Mouse (Mus musculus): ENCODE data around the gene Pigk. TPM values are rescaled to one million over a fixed set of nuclear protein-coding genes. Genes with fewer than 3 reads are reported as not detected.
"Not testable (repeated sequence)": the region's sequence is repeated elsewhere in the genome, so short reads cannot be mapped to it uniquely, and the experiment has no call there.

The Pigk gene
- polyA plus RNA-seq, 1 experiment from 2014 or later = 36.9 TPM

GRCm38 (mm10) chr3:152699261-152699660 lies 14.6 kb upstream of the Pigk start:
- no peak overlapping the region for H3K4me3 ChIP-seq
- no peak for ATAC-seq (replicated peaks; ENCODE audit: insufficient number of reproducible peaks, insufficient read depth, low FRiP score, low read depth)
- no peak overlapping the region for H3K4me2 ChIP-seq
- no peak overlapping the region for H3K9ac ChIP-seq
- 40% methylated on average over 8 of the region's 8 CpGs for WGBS
- no peaks in the 10 kb centered on the region for H3K27me3 ChIP-seq
- no peaks in the 10 kb centered on the region for H3K9me3 ChIP-seq (replicated peaks)
- no peak overlapping the region for H3K27ac ChIP-seq
- no peaks in the 10 kb centered on the region for H3K36me3 ChIP-seq
- no peaks in the 10 kb centered on the region for H3K4me1 ChIP-seq (replicated peaks)

DNA sequence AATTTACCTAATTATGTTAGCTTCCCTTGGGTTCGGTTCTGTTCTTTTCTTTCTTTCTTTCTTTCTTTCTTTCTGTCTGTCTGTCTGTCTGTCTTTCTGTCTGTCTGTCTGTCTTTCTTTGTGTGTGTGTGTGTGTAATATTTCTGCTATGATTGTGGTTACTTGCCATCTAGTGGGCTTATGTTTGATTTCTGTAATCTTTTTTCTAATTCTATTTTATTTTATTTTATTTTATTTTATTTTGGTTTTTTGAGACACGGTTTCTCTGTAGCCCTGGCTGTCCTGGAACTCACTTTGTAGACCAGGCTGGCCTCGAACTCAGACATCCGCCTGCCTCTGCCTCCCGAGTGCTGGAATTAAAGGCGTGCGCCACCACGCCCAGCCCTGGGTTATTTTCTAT lies 12.4 kb upstream of the Pigk start:
- H3K4me3 ChIP-seq; H3K9me3 ChIP-seq (replicated peaks); H3K4me1 ChIP-seq (replicated peaks); ATAC-seq (replicated peaks; ENCODE audit: insufficient number of reproducible peaks, insufficient read depth, low FRiP score, low read depth); H3K4me2 ChIP-seq; H3K27me3 ChIP-seq; H3K9ac ChIP-seq; H3K36me3 ChIP-seq; H3K27ac ChIP-seq: not testable (repeated sequence)
- 86% methylated on average over 8 of the region's 8 CpGs for WGBS

DNA sequence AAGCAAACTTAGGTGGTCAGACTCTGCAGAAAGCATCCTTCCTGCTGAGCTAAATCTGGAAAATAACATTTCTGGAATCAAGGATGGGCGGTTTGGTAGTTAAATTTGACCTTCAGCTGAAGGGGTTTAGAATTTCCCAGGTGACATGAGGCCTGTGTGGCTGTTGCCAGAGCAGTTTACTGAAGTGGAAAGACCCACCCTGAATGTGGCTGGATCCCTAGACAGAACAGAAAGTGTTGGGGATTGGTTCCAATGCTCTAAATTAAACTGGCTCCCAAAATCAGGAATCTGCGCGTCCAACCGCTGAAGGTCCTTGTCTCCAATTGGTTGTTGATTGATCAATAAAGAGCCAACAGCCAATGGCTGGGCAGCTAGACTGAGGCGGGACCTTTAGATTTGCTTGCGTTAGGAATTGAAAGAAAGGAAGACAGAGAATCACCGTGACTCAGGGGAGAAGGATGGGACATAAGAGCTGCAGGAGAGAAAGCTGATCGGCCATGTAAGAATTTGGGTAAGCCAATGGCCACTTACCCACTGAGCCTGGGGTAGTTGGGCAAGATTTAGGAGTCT lies 11.5 kb upstream of the Pigk start:
- Histone ChIP-seq H3K9ac (no peak overlapping the region), H3K9me3 (replicated peaks) (no peaks in the 10 kb centered on the region), H3K4me1 (replicated peaks) (no peaks in the 10 kb centered on the region), H3K4me3 (0 out of 2 replicates have a peak overlapping the region, but pooled peaks have one; percentile 14), H3K36me3 (no peaks in the 10 kb centered on the region), H3K27ac (no peak overlapping the region), H3K27me3 (no peaks in the 10 kb centered on the region), H3K4me2 (peak overlapping the region; percentile 17; the same call in 1 of the 2 replicates)
- WGBS = 51% methylated on average over 8 of the region's 8 CpGs
- no peak for ATAC-seq (replicated peaks; ENCODE audit: insufficient number of reproducible peaks, insufficient read depth, low FRiP score, low read depth)

GRCm38 (mm10) chr3:152705826-152706225 lies 8.1 kb upstream of the Pigk start:
- Histone ChIP-seq H3K4me3 (no peak overlapping the region), H3K9ac (no peak overlapping the region), H3K36me3 (no peaks in the 10 kb centered on the region), H3K9me3 (replicated peaks) (no peaks in the 10 kb centered on the region), H3K27ac (no peak overlapping the region), H3K27me3 (no peaks in the 10 kb centered on the region), H3K4me1 (replicated peaks) (no peaks in the 10 kb centered on the region), H3K4me2 (no peak overlapping the region)
- no peak; the same call in 1 of the 2 replicates for ATAC-seq (replicated peaks; ENCODE audit: insufficient number of reproducible peaks, insufficient read depth, low FRiP score, low read depth)
- 65% methylated on average over 5 of the region's 5 CpGs for WGBS

DNA sequence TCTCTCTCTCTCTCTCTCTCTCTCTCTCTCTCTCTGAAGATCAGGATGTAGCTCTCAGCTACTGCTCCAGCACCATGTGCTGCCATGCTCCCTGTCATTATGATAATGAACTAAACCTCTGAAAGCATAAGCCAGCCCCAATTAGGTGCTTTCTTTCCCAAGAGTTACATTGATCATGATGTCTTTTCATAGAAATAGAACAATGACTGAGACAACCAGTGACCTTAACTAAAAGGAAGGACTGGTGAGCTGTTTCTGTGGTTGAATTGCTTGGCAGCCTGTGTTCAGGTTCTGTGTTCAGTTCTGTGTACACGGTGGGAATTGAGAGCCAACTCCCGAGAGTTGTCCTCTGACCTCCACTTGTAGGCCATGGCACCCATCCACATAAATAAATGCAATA lies 7.0 kb upstream of the Pigk start:
- 89% methylated on average over 2 of the region's 2 CpGs for WGBS
- no peak for ATAC-seq (replicated peaks; ENCODE audit: insufficient number of reproducible peaks, insufficient read depth, low FRiP score, low read depth)

DNA sequence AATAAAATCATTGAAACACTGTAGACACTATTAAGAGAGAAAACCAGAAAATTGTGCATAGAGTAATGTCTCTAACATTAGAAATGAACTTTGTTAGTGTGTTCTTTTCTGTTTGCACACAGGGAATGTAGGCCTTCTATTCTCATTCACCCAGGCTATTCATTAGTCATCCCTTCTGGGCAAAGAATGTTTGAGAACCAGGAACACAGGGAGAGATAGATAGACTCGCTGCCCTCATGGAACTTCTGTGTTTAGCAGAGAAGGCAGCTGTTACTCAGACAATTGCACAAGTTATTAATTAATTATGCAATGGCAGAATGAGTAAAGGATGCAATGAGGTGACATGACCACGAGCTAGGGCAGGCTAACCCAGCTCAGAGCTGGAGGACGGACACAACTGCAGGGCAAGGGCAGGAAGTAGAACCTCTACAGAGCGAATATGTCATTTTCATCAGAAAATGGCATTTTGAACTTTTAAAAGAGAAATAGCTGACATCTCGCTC lies 6.5 kb upstream of the Pigk start:
- H3K4me3 ChIP-seq = no peak overlapping the region
- H3K27ac ChIP-seq = no peak overlapping the region
- no peak for ATAC-seq (replicated peaks; ENCODE audit: insufficient number of reproducible peaks, insufficient read depth, low FRiP score, low read depth)
- no peaks in the 10 kb centered on the region for H3K27me3 ChIP-seq
- 78% methylated on average over 5 of the region's 5 CpGs for WGBS
- no peak overlapping the region for H3K9ac ChIP-seq
- H3K9me3 ChIP-seq (replicated peaks) = no peaks in the 10 kb centered on the region
- no peak overlapping the region for H3K4me2 ChIP-seq
- no peaks in the 10 kb centered on the region for H3K36me3 ChIP-seq
- H3K4me1 ChIP-seq (replicated peaks) = no peaks in the 10 kb centered on the region

More for the DNA sequence above, 7.0 kb upstream of the Pigk start:
- Histone ChIP-seq H3K9ac (no peak overlapping the region), H3K4me1 (replicated peaks) (no peaks in the 10 kb centered on the region), H3K4me2 (no peak overlapping the region), H3K36me3 (no peaks in the 10 kb centered on the region), H3K4me3 (no peak overlapping the region), H3K27me3 (no peaks in the 10 kb centered on the region), H3K27ac (no peak overlapping the region), H3K9me3 (replicated peaks) (no peaks in the 10 kb centered on the region)

DNA sequence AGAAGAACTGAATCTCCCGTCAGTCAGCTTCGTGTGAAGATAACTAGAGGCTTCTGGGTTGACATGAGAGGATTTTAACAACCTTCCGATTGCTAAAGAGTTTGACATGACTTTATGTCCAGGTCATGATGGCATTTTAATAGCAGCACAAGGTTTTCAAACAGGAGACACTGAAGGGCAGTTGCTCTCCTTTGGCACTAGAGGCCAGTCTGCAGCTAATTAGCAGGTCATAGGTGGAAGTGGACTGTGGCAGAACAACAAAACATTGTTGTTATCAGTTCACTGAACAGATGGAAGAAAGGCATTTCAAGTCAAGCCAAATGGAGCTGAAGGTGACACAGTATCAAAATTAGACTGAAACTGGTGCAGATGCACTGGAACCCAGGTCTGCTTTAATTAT lies 4.0 kb upstream of the Pigk start:
- Histone ChIP-seq H3K36me3 (no peaks in the 10 kb centered on the region), H3K27ac (no peak overlapping the region), H3K4me1 (replicated peaks) (peaks cover 5% of the 10 kb centered on the region; the same call in 1 of the 2 replicates), H3K9ac (no peak overlapping the region), H3K4me3 (no peak overlapping the region), H3K27me3 (no peaks in the 10 kb centered on the region), H3K4me2 (no peak overlapping the region), H3K9me3 (replicated peaks) (no peaks in the 10 kb centered on the region)
- ATAC-seq (replicated peaks; ENCODE audit: insufficient number of reproducible peaks, insufficient read depth, low FRiP score, low read depth) = no peak
- 78% methylated on average over 3 of the region's 3 CpGs for WGBS

- no peaks in the 10 kb centered on the region for H3K36me3 ChIP-seq
- H3K4me1 ChIP-seq (replicated peaks) = peaks cover 7% of the 10 kb centered on the region; the same call in 1 of the 2 replicates
Measured at GRCm38 (mm10) chr3:152712957-152713356, 943 bp upstream of the Pigk start.

DNA sequence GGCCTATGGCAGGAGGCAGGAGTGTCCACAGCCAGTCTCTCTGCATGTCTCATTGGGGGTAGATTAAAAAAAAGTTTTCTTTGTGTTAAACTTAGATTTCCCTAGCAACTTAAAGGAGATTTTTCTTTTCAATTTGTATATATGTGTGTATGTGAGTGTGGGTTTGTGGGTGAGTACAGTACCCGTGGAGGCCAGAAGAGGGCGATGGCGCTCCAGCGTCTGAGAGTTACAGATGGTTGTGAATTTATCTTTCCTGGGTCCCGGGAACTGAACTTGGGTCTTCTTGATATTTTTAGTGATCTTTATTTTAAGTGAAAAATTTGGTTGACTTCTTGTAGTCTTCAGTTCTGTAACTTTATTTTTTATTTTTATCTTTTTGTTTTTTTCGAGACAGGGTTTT lies 7.4 kb downstream of the Pigk start:
- Histone ChIP-seq H3K36me3 (no peaks in the 10 kb centered on the region), H3K4me1 (replicated peaks) (no peaks in the 10 kb centered on the region), H3K4me2 (no peak overlapping the region), H3K4me3 (no peak overlapping the region), H3K27ac (no peak overlapping the region), H3K27me3 (no peaks in the 10 kb centered on the region), H3K9ac (no peak overlapping the region), H3K9me3 (replicated peaks) (no peaks in the 10 kb centered on the region)
- WGBS = 81% methylated on average over 6 of the region's 6 CpGs
- no peak for ATAC-seq (replicated peaks; ENCODE audit: insufficient number of reproducible peaks, insufficient read depth, low FRiP score, low read depth)

More at GRCm38 (mm10) chr3:152712957-152713356, 943 bp upstream of the Pigk start:
- ATAC-seq (replicated peaks; ENCODE audit: insufficient number of reproducible peaks, insufficient read depth, low FRiP score, low read depth) = no peak
- Histone ChIP-seq H3K27me3 (no peaks in the 10 kb centered on the region), H3K9ac (no peak overlapping the region), H3K27ac (no peak overlapping the region), H3K4me2 (no peak overlapping the region), H3K4me3 (no peak overlapping the region), H3K9me3 (replicated peaks) (no peaks in the 10 kb centered on the region)
- WGBS = 70% methylated on average over 4 of the region's 4 CpGs

- ATAC-seq (replicated peaks; ENCODE audit: insufficient number of reproducible peaks, insufficient read depth, low FRiP score, low read depth) = no peak
Measured at GRCm38 (mm10) chr3:152722836-152723235, 8.9 kb downstream of the Pigk start.

GRCm38 (mm10) chr3:152724446-152724845 lies 10.5 kb downstream of the Pigk start:
- H3K9ac ChIP-seq = no peak overlapping the region
- no peak overlapping the region for H3K27ac ChIP-seq
- WGBS = 86% methylated on average over 9 of the region's 9 CpGs
- no peak overlapping the region for H3K4me3 ChIP-seq
- H3K4me1 ChIP-seq (replicated peaks) = 0 out of 2 replicates have a peak, but pooled peaks cover 5% of the 10 kb centered on the region
- H3K27me3 ChIP-seq = no peaks in the 10 kb centered on the region
- H3K9me3 ChIP-seq (replicated peaks) = no peaks in the 10 kb centered on the region
- H3K4me2 ChIP-seq = no peak overlapping the region
- no peaks in the 10 kb centered on the region for H3K36me3 ChIP-seq
- ATAC-seq (replicated peaks; ENCODE audit: insufficient number of reproducible peaks, insufficient read depth, low FRiP score, low read depth) = no peak

More at GRCm38 (mm10) chr3:152722836-152723235, 8.9 kb downstream of the Pigk start:
- H3K36me3 ChIP-seq = no peaks in the 10 kb centered on the region
- 0 out of 2 replicates have a peak, but pooled peaks cover 5% of the 10 kb centered on the region for H3K4me1 ChIP-seq (replicated peaks)
- no peaks in the 10 kb centered on the region for H3K9me3 ChIP-seq (replicated peaks)
- H3K4me3 ChIP-seq = no peak overlapping the region
- no peaks in the 10 kb centered on the region for H3K27me3 ChIP-seq
- H3K9ac ChIP-seq = no peak overlapping the region
- no peak overlapping the region for H3K4me2 ChIP-seq
- 58% methylated on average over 3 of the region's 3 CpGs for WGBS
- H3K27ac ChIP-seq = no peak overlapping the region

DNA sequence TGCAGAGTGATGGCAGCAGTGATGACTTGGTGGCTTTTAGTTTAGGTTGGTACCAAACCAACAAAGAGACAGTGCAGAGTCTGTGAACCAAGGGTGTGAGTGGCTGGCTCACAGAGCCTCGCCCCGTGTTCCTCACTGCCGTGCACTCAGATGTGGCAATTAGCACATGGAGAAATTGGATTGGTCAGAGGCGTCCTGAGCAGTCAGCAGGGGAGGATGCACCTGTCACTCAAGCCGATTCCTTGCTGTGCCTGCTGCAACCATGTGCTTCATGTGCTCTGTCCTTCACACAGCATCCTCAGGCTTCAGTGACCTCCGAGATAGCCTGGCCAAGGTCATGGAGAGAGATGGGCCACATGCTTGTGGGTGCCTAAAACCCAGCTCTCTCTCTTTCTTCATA lies 14.3 kb downstream of the Pigk start:
- WGBS = 79% methylated on average over 6 of the region's 6 CpGs
- Histone ChIP-seq H3K9me3 (replicated peaks) (no peaks in the 10 kb centered on the region), H3K4me1 (replicated peaks) (0 out of 2 replicates have a peak, but pooled peaks cover 5% of the 10 kb centered on the region), H3K4me3 (no peak overlapping the region), H3K27me3 (no peaks in the 10 kb centered on the region), H3K36me3 (no peaks in the 10 kb centered on the region), H3K27ac (no peak overlapping the region), H3K4me2 (no peak overlapping the region), H3K9ac (no peak overlapping the region)
- no peak for ATAC-seq (replicated peaks; ENCODE audit: insufficient number of reproducible peaks, insufficient read depth, low FRiP score, low read depth)
